Mouse (Mus musculus) liver, embryonic 14.5 days (tissue): ENCODE measurements around the gene Atp5d. TPM values are rescaled to one million over a fixed set of nuclear protein-coding genes. Genes with fewer than 3 reads are reported as not detected.

Experiments
- ATAC-seq: fragments of 200-750 bp; cut with Nextera tagmentation; 2 replicates; pipeline ENCODE4 v1.8.0; 2017; ENCODE audit warnings: moderate number of reproducible peaks, mild to moderate bottlenecking, moderate library complexity; ENCODE audit not compliant: insufficient read depth
- DNase-seq, 3 experiments: peaks; one replicate each; pipeline ENCODE4 v3.0.0-alpha.2; 2012 to 2013; ENCODE audit warnings: low read depth in 3 of 3, low spot score in 3 of 3
- H3K27ac ChIP-seq: fragments of 300-500 bp; sonication (generic); 2 replicates; pipeline ENCODE4 v1.5.1; 2014; ENCODE audit warnings: moderate library complexity, mild to moderate bottlenecking, control low read depth, inconsistent platforms
- H3K27me3 ChIP-seq: fragments of 300-500 bp; sonication (generic); 2 replicates; pipeline ENCODE4 v1.6.1; 2014; ENCODE audit warnings: mild to moderate bottlenecking, low read length, moderate library complexity; ENCODE audit not compliant: control insufficient read depth, insufficient read depth
- H3K36me3 ChIP-seq: fragments of 300-500 bp; sonication (generic); replicated peaks from 2 replicates; pipeline ENCODE4 v1.6.1; 2014; ENCODE audit warnings: low read depth; ENCODE audit not compliant: control insufficient read depth, insufficient read depth
- H3K4me1 ChIP-seq, 2 experiments: fragments of 200-500 bp in 1 of 2; fragments of 300-500 bp in 1 of 2; sonication (generic) in 1 of 2; replicated peaks; 2 replicates each; pipeline ENCODE4 v1.6.1; 2012 to 2014; ENCODE audit warnings: antibody characterized with exemption in 1 of 2, inconsistent platforms in 1 of 2, low read length in 1 of 2; ENCODE audit not compliant: control insufficient read depth in 2 of 2, insufficient read depth in 2 of 2
- H3K4me2 ChIP-seq: fragments of 300-500 bp; sonication (generic); 2 replicates; pipeline ENCODE4 v1.6.1; 2014; ENCODE audit warnings: low read depth, mild to moderate bottlenecking, control low read depth, moderate library complexity
- H3K4me3 ChIP-seq, 2 experiments: fragments of 200-500 bp in 1 of 2; fragments of 300-500 bp in 1 of 2; sonication (generic) in 1 of 2; 2 replicates each; pipeline ENCODE4 v1.5.1; 2012 to 2014; ENCODE audit warnings: low read depth in 2 of 2, low read length in 2 of 2, mild to moderate bottlenecking in 2 of 2, control low read depth in 1 of 2, inconsistent platforms in 1 of 2, moderate library complexity in 1 of 2; ENCODE audit not compliant: insufficient read depth in 1 of 2
- H3K9ac ChIP-seq: fragments of 300-500 bp; sonication (generic); replicated peaks from 2 replicates; pipeline ENCODE4 v1.6.1; 2014; ENCODE audit warnings: mild to moderate bottlenecking, control low read depth, moderate library complexity
- H3K9me3 ChIP-seq: fragments of 300-500 bp; sonication (generic); 2 replicates; pipeline ENCODE4 v1.6.1; 2016; ENCODE audit warnings: low read length, mixed read lengths; ENCODE audit not compliant: control insufficient read depth
- CTCF ChIP-seq: IDR thresholded peaks from 2 replicates; pipeline ENCODE4 v1.5.1; 2016; ENCODE audit warnings: antibody characterized with exemption, low read depth, control low read depth
- EP300 ChIP-seq: IDR thresholded peaks from 2 replicates; pipeline ENCODE4 v1.6.1; 2016; ENCODE audit warnings: antibody characterized with exemption, low read depth
- WGBS: fragments of 180-500 bp; shearing (Covaris S2); extraction: QIAGEN DNeasy Blood & Tissue Kit; methylation state at CpG from one replicate; pipeline ENCODE4 v1.1.7; 2014; ENCODE audit not compliant: insufficient replicate concordance; 5-methylcytosine and 5-hydroxymethylcytosine counted together
- polyA plus RNA-seq, 2 experiments: library from polyadenylated mRNA; depleted of rRNA in 1 of 2; stranded (reverse) in 1 of 2; unstranded in 1 of 2; fragments of >200 nt; fragmentation: Nextera tagmentation in 1 of 2; extraction: Ambion mirVana in 1 of 2; gene quantifications; 2 replicates each; pipeline versions ENCODE4 v1.2.1 to v1.2.3; 2012 to 2014

Gene Atp5d
- polyA plus RNA-seq, 2 experiments = 211 to 249 TPM

GRCm38 (mm10) chr10:80121639-80122038, 16.8 kb upstream of the Atp5d start:
- Histone ChIP-seq H3K27me3 (no peaks in the 10 kb centered on the region), H3K36me3 (peaks cover 78% of the 10 kb centered on the region), H3K9ac (no peak overlapping the region), H3K9me3 (no peaks in the 10 kb centered on the region), H3K4me2 (no peak overlapping the region), H3K4me1 (peaks cover 43 to 47% of the 10 kb centered on the region in 2 experiments), H3K27ac (no peak overlapping the region), H3K4me3 (no peak overlapping the region)
- DNase-seq = no peak
- 49% methylated on average over 2 of the region's 2 CpGs for WGBS
- no peak for ATAC-seq
- TF ChIP-seq CTCF = 0 out of 2 replicates have a peak, but pooled peaks have one; percentile 11
- TF ChIP-seq EP300 = no peak

GRCm38 (mm10) chr10:80123932-80124562, 14.4 kb upstream of the Atp5d start:
- H3K27me3 ChIP-seq = no peaks in the 10 kb centered on the region
- H3K4me2 ChIP-seq = peak overlapping the region; percentile 69
- H3K9me3 ChIP-seq = no peaks in the 10 kb centered on the region
- H3K9ac ChIP-seq = peak overlapping the region; percentile 61
- H3K4me1 ChIP-seq = peaks cover 35 to 41% of the 10 kb centered on the region in 2 experiments
- H3K27ac ChIP-seq = peak overlapping the region; percentile 86
- peaks cover 85% of the 10 kb centered on the region for H3K36me3 ChIP-seq
- H3K4me3 ChIP-seq = peak overlapping the region in 1 of 2 experiments; percentile 34; a peak in 2 of 4 replicates
- DNase-seq (peak in 1 of 3 experiments; percentile 71), ATAC-seq (peak; percentile 87)
- TF ChIP-seq CTCF (no peak), EP300 (peak; percentile 80)
- WGBS = 39% methylated on average over 9 of the region's 9 CpGs

GRCm38 (mm10) chr10:80127920-80128319, 10.5 kb upstream of the Atp5d start:
- H3K27me3 ChIP-seq = no peaks in the 10 kb centered on the region
- 92% methylated on average over 8 of the region's 8 CpGs for WGBS
- DNase-seq (no peak), ATAC-seq (no peak)
- H3K4me2 ChIP-seq = no peak overlapping the region
- H3K9me3 ChIP-seq = no peaks in the 10 kb centered on the region
- H3K9ac ChIP-seq = no peak overlapping the region
- H3K4me1 ChIP-seq = peaks cover 32 to 35% of the 10 kb centered on the region in 2 experiments
- peaks cover 77% of the 10 kb centered on the region for H3K36me3 ChIP-seq
- H3K4me3 ChIP-seq = no peak overlapping the region
- TF ChIP-seq EP300 = no peak
- TF ChIP-seq CTCF = no peak
- H3K27ac ChIP-seq = no peak overlapping the region

GRCm38 (mm10) chr10:80129846-80130245, 8.6 kb upstream of the Atp5d start:
- peaks cover 13 to 15% of the 10 kb centered on the region in 2 experiments for H3K4me1 ChIP-seq
- H3K4me2 ChIP-seq = no peak overlapping the region
- no peak overlapping the region for H3K9ac ChIP-seq
- peaks cover 66% of the 10 kb centered on the region for H3K36me3 ChIP-seq
- DNase-seq = no peak
- no peak overlapping the region for H3K27ac ChIP-seq
- no peaks in the 10 kb centered on the region for H3K9me3 ChIP-seq
- WGBS = 85% methylated on average over 9 of the region's 9 CpGs
- H3K27me3 ChIP-seq = no peaks in the 10 kb centered on the region
- no peak for ATAC-seq
- TF ChIP-seq EP300 (no peak), CTCF (no peak)
- no peak overlapping the region for H3K4me3 ChIP-seq

GRCm38 (mm10) chr10:80130403-80131031, 7.9 kb upstream of the Atp5d start:
- H3K9ac ChIP-seq = no peak overlapping the region
- H3K9me3 ChIP-seq = no peaks in the 10 kb centered on the region
- H3K27me3 ChIP-seq = no peaks in the 10 kb centered on the region
- H3K36me3 ChIP-seq = peaks cover 60% of the 10 kb centered on the region
- WGBS = 80% methylated on average over 18 of the region's 18 CpGs
- no peak overlapping the region for H3K4me2 ChIP-seq
- H3K4me1 ChIP-seq = peaks cover 10 to 12% of the 10 kb centered on the region in 2 experiments
- TF ChIP-seq EP300 = no peak
- DNase-seq (no peak), ATAC-seq (no peak)
- H3K27ac ChIP-seq = no peak overlapping the region
- no peak overlapping the region for H3K4me3 ChIP-seq
